Mouse (Mus musculus) neutrophil, adult 5-6 weeks (primary cell): ENCODE measurements around the gene Rictor. TPM values are rescaled to one million over a fixed set of nuclear protein-coding genes. Genes with fewer than 3 reads are reported as not detected.
"Not testable (repeated sequence)": the region's sequence is repeated elsewhere in the genome, so short reads cannot be mapped to it uniquely, and the experiment has no call there.

Experiments used
- ATAC-seq: fragments of 151-379, 151-347 bp; 2 replicates; pipeline ENCODE4 v1.8.0; 2017; ENCODE audit warnings: mild to moderate bottlenecking, moderate TSS enrichment; ENCODE audit not compliant: insufficient number of reproducible peaks, poor library complexity, low FRiP score, severe bottlenecking; ENCODE audit errors: extremely low read depth
- total RNA-seq: library from RNA; stranded (forward); fragments of 200-1000 nt; gene quantifications from 2 replicates; pipeline ENCODE4 v1.2.3, GENCODE M21; 2017

Rictor gene
- total RNA-seq, 1 experiment from 2014 or later = 109 TPM

DNA sequence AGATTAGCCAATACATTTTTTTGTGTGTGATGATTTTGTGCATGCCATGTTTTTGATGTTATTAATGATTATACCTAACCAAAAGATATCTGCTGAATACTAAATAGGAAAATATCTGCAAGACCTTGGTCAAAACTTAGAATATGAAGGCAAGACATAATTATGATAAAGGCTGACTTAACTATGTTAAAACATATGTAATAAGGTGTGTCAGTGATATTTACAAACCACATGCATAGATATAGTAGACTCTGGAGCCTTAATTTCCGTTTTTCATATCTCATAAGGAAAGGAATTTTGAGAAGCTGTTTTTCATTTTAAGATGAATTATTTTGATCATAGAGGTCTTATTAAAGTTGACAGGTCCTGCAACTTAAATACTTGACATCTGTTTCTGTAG, 16.3 kb downstream of the Rictor start:
- ATAC-seq = no peak

DNA sequence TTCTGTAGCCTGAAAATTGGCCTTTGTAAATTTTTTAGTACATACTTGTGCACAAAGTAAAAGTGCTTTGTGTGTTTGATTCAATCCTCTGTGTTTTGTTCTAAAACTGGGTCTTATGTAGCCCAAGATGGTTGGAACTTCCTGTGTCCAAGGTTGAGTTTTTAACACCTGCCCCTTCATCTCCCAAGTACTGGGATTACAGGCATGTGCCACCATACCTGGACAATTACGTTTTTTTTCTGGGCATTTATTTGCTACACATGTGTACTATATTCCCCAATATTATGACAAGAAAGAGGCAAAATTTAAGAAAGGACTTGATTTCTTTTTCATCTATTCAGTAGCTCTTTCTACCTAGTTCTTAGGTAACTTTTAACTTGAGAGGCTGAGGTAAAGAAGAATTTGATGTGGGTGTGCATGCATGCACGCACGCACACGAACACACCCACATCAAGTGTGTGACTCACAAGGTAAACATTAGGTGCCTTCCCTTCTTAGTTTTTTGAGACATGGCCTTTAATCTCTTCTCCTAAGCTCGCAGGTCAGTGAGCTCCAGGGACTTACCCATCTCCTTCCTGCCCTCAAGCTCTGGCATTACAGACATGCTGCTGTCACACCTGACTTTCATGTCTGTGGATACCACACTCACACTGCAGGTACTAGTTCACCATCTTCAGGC, 18.1 kb downstream of the Rictor start:
- ATAC-seq = no peak

DNA sequence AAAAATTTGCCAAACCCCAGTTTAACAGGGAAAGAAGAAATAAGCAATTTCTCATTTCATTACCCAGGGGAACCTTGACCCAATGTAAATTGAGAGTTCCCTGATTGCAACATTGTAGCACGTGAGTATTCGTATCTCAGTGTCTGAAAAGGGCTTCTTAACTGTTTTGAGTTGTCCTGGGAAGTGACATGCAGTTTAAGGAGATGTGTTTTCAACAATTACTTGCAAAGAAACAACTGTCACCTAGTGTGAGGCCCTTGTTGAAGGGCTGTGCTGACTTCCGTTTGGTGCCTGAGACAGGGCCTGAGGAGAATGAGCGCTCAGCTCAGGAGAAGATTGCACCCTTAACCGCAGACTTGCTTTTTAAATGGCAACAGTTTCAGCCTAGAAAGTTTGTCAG, 24.9 kb downstream of the Rictor start:
- no peak for ATAC-seq

DNA sequence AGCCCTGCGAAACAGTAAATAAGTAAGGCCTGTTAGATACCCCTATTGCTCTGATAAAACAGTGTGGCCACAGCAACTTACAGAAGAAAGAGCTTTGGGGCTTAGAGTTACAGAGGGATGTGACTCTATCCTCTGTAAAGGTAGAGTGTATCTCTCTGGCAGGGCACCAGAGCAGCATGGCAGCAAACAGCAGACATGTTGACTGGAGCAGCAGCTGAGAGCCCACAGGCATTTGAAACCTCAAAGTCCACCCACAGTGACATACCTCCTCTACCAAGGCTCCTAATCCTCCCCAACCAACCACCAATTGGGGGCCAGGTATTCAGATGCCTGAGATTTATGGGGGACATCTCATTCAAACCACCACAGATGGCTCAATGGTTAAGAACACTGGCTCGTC, 31.0 kb downstream of the Rictor start:
- ATAC-seq = no peak

DNA sequence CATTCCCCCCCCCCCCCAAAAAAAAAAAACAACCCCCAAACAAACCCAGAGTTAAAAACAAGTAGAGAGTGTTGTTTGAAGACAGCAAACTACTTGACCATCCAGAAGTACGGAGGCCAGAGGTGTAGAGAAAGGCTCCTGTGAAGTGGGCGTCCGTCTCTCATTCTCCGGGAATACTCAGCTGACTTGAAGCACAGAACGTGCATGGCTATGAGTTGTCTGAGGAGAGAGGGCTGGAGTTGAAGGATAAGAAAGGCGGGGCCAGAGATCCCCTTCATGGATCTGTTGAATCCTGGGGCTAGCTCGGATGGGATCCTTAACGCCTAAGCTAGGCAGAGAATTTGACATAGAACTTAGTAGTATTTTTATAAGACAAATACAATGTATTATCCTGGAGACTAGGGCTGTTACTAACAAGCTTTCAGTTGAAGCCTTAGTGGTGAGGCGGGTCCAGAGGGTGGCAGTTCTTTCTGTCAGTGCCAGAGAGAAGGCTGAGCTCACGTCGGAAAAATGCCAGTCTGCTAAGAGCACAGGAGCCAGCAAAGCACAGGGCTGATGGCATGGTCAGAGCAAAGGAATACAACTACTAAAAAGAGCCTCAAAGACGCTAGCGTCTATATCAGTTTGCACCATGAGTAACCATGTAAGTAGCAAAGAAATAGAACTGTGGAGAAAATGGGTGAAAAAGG, 34.3 kb downstream of the Rictor start:
- no peak for ATAC-seq

DNA sequence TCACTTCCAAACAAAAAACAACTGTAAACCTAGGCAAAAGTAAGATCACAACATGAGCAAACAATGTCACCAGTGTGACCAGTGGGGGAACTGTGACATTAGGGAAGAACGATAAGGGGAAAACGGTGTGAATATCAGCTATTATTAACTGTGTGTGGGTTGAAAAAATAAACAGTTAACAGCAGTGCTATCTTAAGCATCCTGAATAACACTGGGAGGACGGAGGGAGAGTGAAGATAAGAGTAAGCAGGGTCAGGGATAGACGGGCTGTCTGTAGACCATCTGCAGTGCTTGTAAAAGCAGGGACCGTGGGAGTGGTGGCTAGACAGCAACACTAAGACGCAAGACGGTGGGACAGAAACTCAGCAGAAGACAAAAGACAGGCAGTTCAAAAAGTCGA, 35.5 kb downstream of the Rictor start:
- no peak for ATAC-seq

DNA sequence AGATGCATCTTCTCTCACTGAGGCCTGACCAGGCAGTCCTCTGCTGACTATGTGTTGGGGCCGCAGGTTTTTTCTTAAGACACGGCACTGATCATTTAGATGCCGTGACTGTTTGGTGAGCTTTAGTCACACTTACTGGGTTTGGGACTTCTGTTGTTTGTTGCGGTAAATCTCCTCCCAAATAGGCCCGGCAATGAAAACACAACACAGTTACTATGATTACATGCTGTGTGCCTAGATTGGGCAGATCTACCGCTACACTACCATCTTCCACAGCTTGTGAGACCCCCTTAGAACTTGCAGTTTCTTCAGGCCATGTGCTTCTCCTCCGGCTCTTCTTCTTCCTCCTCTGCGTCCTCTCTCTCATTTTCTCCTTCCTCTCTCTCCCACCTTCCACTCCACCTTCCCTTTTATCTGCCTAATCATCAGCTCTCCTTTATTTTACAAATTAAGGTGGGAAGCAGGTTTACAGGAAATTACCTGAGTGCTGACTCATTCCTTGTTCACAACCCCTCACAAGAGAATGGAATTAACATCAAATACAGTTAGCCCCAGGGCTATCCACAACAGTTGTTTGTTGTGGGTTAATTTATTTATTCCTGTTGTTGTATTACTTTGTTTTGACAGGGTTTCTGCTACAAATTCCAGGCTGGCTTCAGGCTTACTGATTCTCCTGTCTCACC, 38.3 kb downstream of the Rictor start:
- not testable (repeated sequence) for ATAC-seq

DNA sequence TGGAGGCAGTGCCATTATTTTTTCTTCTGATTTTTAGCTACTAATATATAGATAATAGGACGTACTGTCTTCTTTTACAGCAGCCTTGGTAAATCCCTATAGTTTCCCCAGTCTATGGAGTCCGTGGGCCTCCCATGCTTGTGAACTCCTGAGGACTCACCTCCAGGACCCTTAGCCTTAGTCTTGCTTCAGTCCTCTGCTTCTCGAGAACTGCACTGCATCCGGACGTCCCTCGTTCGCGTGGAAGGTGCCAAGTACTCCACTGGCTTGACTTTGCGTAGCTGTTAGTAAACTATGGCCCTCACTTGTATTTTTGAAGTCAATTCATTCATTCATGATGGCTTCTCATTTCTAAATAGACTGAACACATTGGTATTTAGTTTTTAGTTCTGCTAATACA, 38.8 kb downstream of the Rictor start:
- no peak for ATAC-seq

DNA sequence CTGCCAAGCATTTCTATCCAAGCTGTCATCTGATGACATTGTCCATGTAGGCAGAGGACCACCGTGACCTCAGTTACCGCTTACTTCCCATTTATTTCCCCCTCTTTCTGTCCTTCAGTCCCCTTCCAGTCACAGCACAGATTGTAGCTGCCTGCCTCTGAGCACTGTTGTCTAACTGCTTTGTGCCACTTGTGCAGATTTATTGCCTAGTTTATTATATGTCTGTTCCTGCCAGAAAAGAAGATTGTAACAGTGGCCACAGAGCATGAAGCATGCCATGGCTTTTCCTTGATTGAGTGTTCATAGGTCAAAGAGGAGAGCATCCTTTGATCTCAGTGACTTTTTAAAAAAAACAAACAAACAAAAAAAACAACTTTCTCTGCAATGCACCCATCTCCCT, 46.2 kb downstream of the Rictor start:
- no peak for ATAC-seq

DNA sequence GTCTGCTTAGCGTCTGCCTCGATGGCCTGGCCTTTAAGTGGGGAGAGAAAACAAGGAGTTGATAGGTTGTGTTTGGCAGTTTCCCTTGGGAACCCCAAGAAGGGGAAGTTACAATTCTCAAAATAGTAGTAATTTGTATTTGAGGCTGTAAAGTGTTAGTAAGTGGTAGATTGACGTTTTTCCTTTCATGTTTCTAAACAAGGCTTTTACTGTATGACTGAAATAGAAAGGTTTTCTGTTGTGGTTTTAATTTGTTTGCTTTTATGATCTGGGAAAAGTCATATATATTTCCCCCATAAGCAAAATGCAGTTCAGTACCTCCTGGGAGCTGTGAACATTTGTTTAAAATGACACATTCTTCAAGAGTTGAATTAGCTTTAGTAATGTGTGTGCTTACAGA, 64.1 kb downstream of the Rictor start:
- ATAC-seq = no peak

DNA sequence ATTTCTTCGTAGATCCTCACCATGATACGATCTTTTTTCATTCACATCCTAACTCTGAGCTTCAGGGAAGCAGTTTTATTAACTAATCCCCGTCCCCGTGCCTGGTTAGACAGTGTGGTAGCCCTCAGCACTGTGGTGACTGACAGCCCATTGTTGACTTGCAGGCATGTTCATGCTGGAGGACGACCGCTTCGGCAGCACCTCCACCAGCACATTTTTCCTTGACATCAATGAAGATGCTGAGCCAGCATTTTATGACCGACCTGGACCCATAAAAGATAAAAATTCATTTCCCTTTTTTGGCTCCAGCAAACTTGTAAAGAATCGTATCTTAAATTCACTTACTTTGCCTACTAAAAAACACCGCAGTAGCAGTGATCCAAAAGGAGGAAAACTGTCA, 78.0 kb downstream of the Rictor start:
- no peak for ATAC-seq

DNA sequence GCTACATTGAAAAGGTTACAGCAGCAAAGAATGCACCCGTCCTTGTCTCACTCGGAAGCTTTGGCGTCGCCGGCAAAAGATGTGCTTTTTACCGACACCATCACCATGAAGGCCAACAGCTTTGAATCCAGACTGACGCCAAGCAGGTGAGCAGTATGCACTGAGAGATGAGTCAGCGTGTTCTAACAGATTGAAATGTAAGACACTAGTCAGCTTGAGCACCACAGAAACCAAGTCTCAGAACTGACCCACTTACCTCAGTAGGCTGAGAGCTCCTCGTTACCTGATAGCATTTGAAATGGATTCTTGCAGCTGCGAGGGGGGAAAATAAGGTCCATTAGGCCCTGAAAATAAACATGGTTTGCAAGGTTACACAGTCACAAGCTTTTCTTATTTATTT, 79.1 kb downstream of the Rictor start:
- ATAC-seq = no peak

DNA sequence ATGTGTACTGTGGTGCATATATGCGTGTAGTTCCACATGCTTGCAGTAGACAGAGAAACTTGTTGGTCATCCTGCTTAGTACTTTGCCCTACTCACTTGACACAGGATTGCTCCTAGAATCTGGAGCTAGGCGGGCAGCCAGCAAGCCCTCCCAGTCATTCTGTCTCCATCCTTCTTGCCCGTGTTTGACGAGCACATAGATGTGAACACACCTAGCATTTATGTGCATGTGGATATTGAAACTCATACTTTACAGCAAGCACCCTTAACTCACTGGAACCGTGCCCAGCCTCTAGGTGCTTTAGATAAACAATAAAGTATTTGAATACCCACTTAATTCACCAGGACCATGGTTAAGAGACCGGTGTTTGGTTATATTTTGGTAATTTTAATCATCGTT, 81.8 kb downstream of the Rictor start:
- ATAC-seq = no peak

DNA sequence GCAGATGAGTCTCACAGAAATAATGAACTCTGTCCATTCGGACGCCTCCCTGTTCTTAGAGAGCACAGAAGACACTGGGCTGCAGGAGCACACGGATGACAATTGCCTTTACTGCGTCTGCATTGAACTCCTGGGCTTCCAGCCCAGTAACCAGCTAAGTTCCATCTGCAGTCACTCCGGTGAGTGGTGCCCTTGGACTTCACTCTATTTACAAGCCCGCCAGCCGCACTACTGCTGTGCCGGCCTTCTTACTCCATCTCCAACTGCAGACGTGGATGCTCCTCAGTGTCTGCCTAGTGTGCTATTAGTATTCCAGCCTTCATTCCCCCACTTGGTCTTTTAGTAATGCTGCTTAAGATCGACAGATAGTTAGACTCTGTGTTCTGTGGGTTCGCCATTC, 83.5 kb downstream of the Rictor start:
- ATAC-seq = no peak

DNA sequence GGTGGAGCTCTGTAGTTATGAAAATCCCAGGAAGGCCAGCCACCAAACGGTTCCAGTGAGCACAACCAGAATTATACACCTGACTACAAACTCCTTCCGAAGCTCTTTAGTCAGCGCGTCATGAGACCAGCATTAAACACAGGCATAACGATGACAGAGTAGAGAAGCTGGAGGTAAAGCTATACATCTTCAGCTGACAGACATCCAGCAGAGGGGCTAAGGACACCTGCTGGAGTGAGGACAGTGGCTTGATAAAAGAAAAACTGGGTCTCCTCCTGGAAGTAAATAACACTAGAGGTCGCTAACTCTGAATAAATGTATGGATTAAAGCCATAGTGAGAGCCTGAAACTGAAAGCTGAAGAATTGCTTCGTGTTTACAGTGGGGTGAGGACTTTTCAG, 84.7 kb downstream of the Rictor start:
- ATAC-seq = no peak

DNA sequence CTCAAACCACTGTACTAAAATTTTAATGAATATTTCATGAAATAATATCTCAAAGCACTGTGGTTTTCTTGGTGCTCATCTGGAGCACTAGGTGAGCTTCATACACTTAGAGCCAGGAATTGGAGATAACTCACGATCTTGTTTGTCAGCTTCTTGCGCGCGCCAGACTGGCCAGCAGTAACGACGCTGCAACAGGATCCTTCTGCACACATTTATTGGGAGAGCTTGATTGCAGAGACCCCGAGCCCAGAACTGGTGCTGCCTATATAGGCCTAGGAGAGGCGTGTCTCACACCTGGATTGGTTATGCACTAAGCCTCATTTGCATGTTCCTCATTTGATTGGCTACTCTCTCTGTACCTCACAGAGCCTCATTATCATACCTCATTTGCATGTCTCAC, 93.0 kb downstream of the Rictor start:
- not testable (repeated sequence) for ATAC-seq

DNA sequence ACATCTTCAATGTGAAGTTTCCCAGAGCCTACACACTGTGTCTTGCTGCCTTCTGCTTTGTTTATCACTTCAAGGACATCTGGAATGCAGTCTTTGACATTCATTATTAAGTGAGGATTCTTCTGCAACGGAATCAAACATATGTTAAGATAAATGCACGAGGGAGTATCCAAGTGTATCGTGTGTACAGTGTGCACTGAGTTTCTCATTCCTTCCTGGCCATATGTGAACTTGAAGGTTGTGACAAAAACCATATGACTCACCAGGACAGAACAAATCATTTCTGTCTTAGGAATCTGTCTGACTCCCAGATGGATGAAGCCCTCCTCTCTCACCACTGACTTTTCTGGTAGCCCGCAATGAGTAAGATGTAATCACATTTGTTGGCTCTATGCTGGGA, 107.6 kb downstream of the Rictor start:
- ATAC-seq = no peak

DNA sequence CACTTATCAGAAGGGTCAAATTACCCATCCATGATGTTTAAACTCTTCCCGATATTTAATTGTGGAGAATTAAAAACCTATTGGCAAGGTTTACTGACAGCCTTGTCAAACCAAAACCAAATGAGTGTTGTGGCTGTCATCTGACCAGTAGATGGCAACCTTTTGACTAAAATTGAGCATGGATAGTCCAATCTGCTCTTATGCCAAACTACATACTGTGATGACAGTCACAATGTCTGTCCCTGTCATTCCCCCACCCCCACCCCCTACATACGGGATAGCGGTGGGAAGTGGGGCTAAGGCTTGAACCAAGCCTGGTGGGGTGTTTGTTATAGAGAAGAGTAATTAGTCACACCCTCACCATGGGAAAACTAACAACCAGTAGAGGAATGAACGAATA, 132.0 kb downstream of the Rictor start:
- no peak for ATAC-seq

DNA sequence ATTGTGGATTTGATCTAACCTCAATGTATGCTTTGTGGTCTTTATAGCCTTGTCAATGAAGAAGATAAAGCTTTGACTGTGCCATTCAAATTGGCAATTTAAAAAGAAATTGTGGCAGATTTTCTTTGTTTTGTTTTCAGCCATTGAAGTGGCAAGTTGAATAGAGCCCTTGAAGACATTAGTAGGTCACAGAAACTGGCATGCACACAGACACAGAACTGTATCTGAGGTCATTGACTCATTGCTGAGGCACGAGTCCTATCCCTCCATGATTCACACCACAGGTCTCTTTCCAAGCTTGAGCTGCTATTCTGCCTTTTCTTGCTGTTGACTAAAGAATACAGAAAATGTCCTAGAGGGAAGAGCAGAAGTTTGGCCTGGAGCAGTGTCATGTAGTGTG, 141.7 kb downstream of the Rictor start:
- no peak for ATAC-seq
